Mouse (Mus musculus): ENCODE results near the gene Gkap1.

Gkap1 gene

DNA sequence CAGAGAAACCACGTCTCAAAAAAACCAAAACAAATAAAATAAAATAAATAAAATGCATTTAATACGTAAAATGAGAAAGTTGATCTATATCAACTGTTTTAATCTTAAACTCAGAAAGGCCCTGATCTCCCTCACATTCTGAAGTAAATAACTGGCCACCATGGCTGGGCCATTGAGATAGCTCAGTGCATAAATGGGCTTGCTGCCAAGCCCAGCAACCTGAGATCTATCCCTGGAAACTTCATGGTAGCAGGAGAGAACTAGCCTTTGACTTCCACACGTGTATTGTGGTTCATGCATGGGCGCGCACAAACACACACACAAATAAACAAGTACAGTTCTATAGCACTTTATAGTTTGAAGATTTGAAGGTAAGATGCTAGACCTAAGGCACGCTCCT lies 74.2 kb downstream of the Gkap1 start:
- no peak for DNase-seq (ENCODE audit: low spot score in 2 of 2)

DNA sequence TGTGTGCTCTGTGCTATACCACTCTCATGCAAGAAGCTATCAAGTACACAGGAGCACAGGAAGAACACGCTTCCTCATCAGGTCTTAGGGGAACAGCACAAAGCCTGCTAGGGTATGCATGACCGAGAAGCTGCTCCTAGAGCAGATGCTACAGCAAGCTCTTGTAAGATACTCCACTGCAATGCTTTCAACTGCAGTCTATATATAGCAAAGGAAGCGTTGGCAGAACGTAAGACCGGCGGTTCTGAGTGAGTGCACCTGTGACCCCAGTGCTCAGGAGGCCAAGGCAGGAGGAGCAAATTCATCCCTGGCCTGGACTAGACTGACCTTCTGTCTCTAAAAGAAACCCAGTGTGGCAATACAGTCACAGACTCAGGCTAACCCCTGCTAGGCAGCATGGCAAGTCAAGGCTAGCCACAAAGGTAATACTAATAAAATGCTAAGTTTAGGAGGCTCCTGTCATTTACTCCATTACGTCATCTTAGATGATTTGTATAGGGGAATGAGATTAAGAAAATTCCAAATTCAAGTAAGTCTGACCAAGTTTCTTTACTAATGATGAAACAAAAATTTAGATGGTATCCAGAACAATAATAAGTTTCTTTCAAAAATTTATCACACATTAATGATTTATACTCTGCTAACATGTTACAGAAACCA lies 77.4 kb downstream of the Gkap1 start:
- no peak for DNase-seq (ENCODE audit: low spot score in 2 of 2)

DNA sequence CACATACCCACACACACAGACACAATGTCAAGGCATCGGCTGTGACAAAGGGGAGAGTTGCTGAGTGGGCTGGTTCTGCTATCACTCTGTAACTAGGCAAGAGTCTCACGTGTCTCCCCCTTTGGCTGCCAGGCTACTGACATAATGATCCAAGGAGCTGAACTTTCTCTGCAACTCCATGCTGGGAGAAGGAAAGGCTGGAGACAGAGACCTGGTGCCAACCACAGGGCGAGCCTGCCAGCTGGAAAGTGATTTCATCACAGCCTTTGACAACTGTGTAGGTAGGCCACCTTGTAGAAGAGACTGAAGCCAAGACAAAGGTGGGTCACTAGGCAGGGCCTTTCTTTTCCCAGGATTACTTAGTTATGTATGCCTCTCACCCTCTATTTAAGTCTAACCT lies 78.3 kb downstream of the Gkap1 start:
- DNase-seq (ENCODE audit: low spot score in 2 of 2) = no peak

DNA sequence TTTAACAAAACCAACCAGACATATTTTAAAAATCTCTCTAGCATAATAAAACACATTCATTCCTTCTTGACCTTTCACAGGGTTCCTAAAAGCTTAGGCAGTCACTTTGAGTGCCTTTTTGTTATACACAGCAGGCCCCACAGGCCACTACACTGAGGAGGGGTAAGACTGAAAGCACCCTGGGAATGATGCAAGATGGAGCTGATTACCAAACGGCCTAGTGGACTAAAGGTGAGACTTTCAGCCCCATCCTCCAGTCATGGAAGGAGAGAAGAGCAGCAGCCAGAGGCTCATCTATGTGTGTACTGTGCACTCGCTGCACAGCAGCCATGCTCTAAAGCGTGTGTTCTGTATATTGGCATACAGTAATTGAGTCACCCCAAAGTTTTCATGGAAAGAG lies 80.6 kb downstream of the Gkap1 start:
- no peak for DNase-seq (ENCODE audit: low spot score in 2 of 2)

DNA sequence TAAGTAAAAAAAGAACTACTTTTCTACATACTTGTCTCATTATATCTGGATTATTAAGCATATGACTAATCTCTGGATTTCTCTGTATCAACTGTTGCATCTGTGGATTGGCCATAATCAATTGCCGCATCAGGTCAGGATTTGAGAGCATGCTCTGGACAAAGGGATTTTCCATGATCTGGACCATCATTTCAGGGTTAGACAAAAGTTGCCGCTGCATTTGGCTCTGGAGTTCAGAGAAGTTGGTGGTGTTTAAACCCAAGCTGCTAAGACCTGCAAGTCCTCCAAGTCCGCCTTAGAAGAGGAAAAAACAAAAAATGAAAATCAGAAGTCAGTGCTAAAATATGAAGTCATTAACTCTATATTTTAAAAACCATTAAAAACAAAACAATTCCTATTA lies 82.3 kb downstream of the Gkap1 start:
- DNase-seq (ENCODE audit: low spot score in 2 of 2) = no peak

DNA sequence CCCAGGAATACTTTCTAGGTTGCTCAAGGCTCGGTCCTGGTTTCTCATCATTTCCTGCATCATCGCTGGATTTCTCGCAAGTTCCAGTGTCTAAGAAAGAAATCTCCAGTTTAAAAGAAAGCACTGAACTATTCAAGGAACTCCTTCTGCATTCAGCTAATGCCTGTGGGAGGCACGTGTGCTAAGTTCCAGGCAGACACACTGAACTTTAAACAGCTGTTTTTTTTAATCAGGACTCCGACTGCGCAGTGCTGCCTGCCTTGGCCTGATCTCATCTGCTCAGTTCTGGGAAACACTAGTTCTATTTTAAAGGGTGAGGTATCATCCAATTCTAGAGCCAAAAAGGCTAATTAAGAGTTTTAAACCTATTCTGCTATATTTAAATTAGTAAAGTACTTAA lies 83.4 kb downstream of the Gkap1 start:
- no peak for DNase-seq (ENCODE audit: low spot score in 2 of 2)

DNA sequence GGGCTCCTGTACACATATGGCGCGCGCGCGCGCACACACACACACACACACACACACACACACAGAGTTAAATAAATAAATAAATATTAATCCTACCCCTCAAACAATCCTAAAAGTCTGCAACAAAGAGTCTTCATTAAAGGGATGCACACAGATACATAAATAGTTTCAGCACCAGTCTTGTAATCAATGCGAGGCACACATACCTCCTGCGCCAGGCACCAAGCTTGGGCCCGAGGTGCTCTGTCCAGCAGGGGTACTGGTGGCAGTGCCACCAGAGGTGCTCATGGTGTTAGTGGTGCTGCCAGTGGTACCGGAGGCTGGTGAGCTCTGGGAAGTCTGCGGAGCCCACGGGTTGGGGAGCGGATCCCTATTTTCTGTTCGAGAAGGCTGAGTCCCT lies 84.0 kb downstream of the Gkap1 start:
- DNase-seq (ENCODE audit: low spot score in 2 of 2) = no peak

DNA sequence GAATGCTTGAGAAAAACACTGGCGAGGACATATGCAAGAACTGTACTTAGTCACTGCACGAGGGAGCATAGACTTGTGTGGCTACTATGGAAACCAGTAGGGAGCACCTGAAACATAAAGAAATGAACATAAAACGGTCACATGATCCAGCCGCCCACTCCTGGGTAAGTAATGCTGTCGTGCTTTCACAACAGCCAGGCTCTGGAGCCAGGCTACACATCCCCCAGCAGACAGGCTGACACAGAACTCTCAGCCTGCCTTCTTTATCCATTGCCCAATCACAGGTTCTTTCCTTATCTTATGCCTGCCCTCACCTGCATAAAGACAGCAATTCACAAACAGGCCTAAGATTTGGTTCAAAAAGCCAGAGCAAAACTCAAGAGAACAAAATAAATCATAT lies 86.0 kb downstream of the Gkap1 start:
- no peak for DNase-seq (ENCODE audit: low spot score in 2 of 2)

DNA sequence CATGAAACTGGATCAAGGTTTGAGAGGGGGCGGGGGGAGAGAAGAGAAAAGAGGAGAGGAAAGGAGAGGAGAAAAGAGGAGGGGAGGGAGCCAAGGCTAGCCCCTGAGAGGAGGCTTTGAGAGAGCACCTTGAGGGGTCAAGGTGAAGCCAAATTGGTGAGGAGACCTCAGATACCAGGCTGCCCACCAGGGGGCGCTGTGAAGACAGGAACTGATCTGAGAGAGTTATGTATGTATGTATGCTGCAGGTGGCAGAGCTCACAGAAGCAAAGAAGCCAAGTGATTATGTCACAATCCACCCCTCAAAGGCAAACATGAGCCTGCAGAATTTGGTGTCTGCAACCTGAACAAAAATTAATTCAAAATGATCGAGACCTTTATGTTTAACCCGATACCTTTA lies 87.1 kb downstream of the Gkap1 start:
- peak; percentile 88 to 95 for DNase-seq (ENCODE audit: low spot score in 2 of 2)

DNA sequence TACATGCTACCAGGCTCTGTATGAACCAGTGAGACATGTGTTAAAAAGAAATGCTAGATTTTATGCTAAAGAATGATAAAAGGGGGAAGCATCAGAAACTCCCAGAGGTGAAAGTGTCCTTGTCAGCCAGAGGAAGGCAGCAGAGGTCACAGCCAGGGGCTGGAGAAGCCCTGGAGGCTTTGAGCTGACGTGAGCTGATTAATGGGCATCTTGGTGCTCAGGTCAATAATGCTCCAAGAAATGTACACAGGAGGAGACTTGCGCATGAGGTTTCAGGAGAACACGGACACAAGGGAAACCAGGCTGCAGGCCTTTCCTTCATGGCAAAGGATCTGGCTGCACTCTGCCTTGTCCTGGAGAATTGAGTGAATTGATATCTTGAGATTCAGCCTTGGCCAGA lies 87.7 kb downstream of the Gkap1 start:
- no peak for DNase-seq (ENCODE audit: low spot score in 2 of 2)

DNA sequence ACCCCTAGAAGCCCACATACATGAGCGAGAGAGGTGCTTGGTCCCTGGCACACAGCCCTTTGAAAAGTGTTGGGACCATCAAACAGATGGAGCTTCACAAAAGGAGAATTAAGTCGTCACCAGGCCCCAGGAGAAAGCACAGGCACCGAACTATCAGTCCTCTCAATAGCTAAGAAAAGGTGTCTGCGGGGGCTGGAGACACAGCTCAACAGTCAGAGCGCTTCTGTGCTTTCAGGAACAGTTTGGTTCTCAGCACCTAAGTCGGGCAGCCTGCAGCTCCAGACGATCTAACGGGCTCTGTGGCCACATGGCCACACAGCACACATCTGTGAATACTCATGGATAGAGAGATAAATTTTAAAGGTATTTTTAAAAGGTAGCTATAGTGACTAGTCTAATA lies 89.2 kb downstream of the Gkap1 start:
- no peak for DNase-seq (ENCODE audit: low spot score in 2 of 2)

DNA sequence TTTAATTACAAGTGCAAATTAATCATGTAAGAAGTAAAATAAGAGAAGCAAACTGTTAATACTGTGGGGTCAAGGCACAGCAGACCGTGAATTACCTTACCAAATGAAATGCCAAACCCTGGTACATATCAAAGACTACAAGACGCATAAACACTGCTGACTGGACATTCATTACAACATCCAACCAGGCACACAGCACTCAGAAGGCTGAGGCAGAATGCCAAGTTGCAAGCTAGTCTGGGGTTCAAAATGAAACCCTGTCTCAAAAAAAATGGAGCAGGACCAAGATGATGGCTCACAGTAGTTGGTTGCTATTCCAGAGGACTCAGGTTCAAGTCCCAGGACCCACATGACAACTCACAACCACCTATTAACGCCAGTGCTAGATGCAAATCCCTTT lies 91.4 kb downstream of the Gkap1 start:
- DNase-seq (ENCODE audit: low spot score in 2 of 2) = no peak

Data from spleen, postnatal 10 days (tissue).